Comparison of ENCODE assay signal across 17 mouse cellular contexts in genomic region chr9:113822150-113822549, GRCm38 (mm10).
DNase-seq lines count a peak whose midpoint lies in the region; ATAC-seq and TF ChIP-seq lines count a peak whose summit lies in the region.
"Had no signal": no experiment of that assay in that cellular context is flagged by ENCODE, and none has a peak within 500 bp of the region (broad histone marks: within the 10 kb centered on the region; RNA-seq: fewer than 3 reads in every experiment).

No protein-coding gene starts in this region.

- H3K9me3 ChIP-seq in forebrain, postnatal 0 days (ENCODE audit: low read length): no peaks in the 10 kb centered on the region
- no peaks in the 10 kb centered on the region for H3K9me3 ChIP-seq in forebrain, embryonic 15.5 days
- no peaks in the 10 kb centered on the region for H3K9me3 ChIP-seq in kidney, postnatal 0 days (replicated peaks; ENCODE audit: low read length)
- no peaks in the 10 kb centered on the region for H3K9me3 ChIP-seq in neural tube, embryonic 15.5 days (replicated peaks)
- H3K9me3 ChIP-seq: embryonic facial prominence, embryonic 13.5 days; kidney, embryonic 15.5 days; neural tube, embryonic 12.5 days had no signal

- peak; percentile 67 for TF ChIP-seq CTCF in forebrain, postnatal 0 days (IDR thresholded peaks at IDR 0.05; ENCODE audit: low read depth)
- TF ChIP-seq CTCF in kidney, postnatal 0 days (IDR thresholded peaks at IDR 0.05; ENCODE audit: low read depth): peak; percentile 52; the same call in 1 of the 2 replicates
- peak; percentile 32; the same call in 1 of the 2 replicates for TF ChIP-seq CTCF in cortical plate, adult 2 months (IDR thresholded peaks at IDR 0.05; ENCODE audit: extremely low read depth, insufficient read depth, low read length)

- H3K4me3 ChIP-seq in forebrain, postnatal 0 days (ENCODE audit: low read depth, low read length): no peak overlapping the region
- H3K4me3 ChIP-seq in forebrain, embryonic 15.5 days: no peak overlapping the region
- H3K4me3 ChIP-seq in kidney, postnatal 0 days (replicated peaks; ENCODE audit: low read depth, low read length): no peak overlapping the region
- no peak overlapping the region for H3K4me3 ChIP-seq in cortical plate, adult 2 months (ENCODE audit: insufficient read depth, low read length)
- no peak overlapping the region for H3K4me3 ChIP-seq in neural tube, embryonic 15.5 days (replicated peaks)
- H3K4me3 ChIP-seq: embryonic facial prominence, embryonic 13.5 days; kidney, embryonic 15.5 days; neural tube, embryonic 12.5 days had no signal

- 0 out of 2 replicates have a peak, but pooled peaks cover 3% of the 10 kb centered on the region for H3K4me1 ChIP-seq in forebrain, postnatal 0 days (ENCODE audit: insufficient read depth)
- H3K4me1 ChIP-seq in forebrain, embryonic 15.5 days: no peaks in the 10 kb centered on the region; the same call in 1 of the 2 replicates
- no peaks in the 10 kb centered on the region for H3K4me1 ChIP-seq in kidney, postnatal 0 days (replicated peaks; ENCODE audit: insufficient read depth, low read length)
- H3K4me1 ChIP-seq in cortical plate, adult 2 months (ENCODE audit: control insufficient read depth, insufficient read depth, low read length): peaks cover 9% of the 10 kb centered on the region; the same call in 1 of the 2 replicates
- H3K4me1 ChIP-seq in neural tube, embryonic 15.5 days: peaks cover 23% of the 10 kb centered on the region
- H3K4me1 ChIP-seq: kidney, embryonic 15.5 days; neural tube, embryonic 12.5 days had no signal

- H3K9ac ChIP-seq in forebrain, postnatal 0 days: no peak overlapping the region
- H3K9ac ChIP-seq in forebrain, embryonic 15.5 days (replicated peaks): no peak overlapping the region
- H3K9ac ChIP-seq in kidney, postnatal 0 days (ENCODE audit: low read depth, low read length): no peak overlapping the region
- no peak overlapping the region for H3K9ac ChIP-seq in neural tube, embryonic 15.5 days (replicated peaks)
- H3K9ac ChIP-seq: embryonic facial prominence, embryonic 13.5 days; kidney, embryonic 15.5 days; liver, embryonic 14.5 days; neural tube, embryonic 12.5 days had no signal

- peak; percentile 49 for DNase-seq in forebrain, postnatal 0 days
- DNase-seq in kidney, postnatal 0 days (ENCODE audit: low spot score): peak; percentile 37
- DNase-seq in kidney, adult 11 months: no peak
- peak; percentile 19 for DNase-seq in lung, postnatal 10 days
- DNase-seq in lung, postnatal 25 days (ENCODE audit: low spot score): no peak
- DNase-seq: adrenal gland, postnatal 10 days; B cell, adult 2 months; cerebellum, postnatal 25 days; heart, postnatal 36 days; thymus, adult 18-20 months had no signal

- no peak overlapping the region for H3K27ac ChIP-seq in forebrain, postnatal 0 days (ENCODE audit: low read depth, low read length)
- no peak overlapping the region for H3K27ac ChIP-seq in forebrain, embryonic 15.5 days (replicated peaks)
- H3K27ac ChIP-seq in kidney, postnatal 0 days: no peak overlapping the region
- H3K27ac ChIP-seq in cortical plate, adult 2 months (ENCODE audit: insufficient read depth, low read length): no peak overlapping the region
- H3K27ac ChIP-seq in neural tube, embryonic 15.5 days (replicated peaks): no peak overlapping the region
- H3K27ac ChIP-seq: embryonic facial prominence, embryonic 13.5 days; kidney, embryonic 15.5 days; liver, embryonic 14.5 days; neural tube, embryonic 12.5 days had no signal

- WGBS in forebrain, postnatal 0 days: 18% methylated on average over 1 of the region's 1 CpGs
- WGBS in forebrain, embryonic 15.5 days: 40% methylated on average over 1 of the region's 1 CpGs
- 53% methylated on average over 1 of the region's 1 CpGs for WGBS in kidney, postnatal 0 days
- WGBS in neural tube, embryonic 15.5 days: 32% methylated on average over 1 of the region's 1 CpGs

- no peaks in the 10 kb centered on the region for H3K27me3 ChIP-seq in forebrain, postnatal 0 days (ENCODE audit: insufficient read depth, low read length)
- H3K27me3 ChIP-seq in forebrain, embryonic 15.5 days: no peaks in the 10 kb centered on the region
- no peaks in the 10 kb centered on the region for H3K27me3 ChIP-seq in kidney, postnatal 0 days (ENCODE audit: insufficient read depth, low read length)
- H3K27me3 ChIP-seq in neural tube, embryonic 15.5 days (replicated peaks): no peaks in the 10 kb centered on the region
- H3K27me3 ChIP-seq: embryonic facial prominence, embryonic 13.5 days; kidney, embryonic 15.5 days; neural tube, embryonic 12.5 days had no signal

- H3K4me2 ChIP-seq in forebrain, postnatal 0 days (ENCODE audit: low read depth): no peak overlapping the region
- no peak overlapping the region for H3K4me2 ChIP-seq in forebrain, embryonic 15.5 days (replicated peaks)
- H3K4me2 ChIP-seq in kidney, postnatal 0 days (ENCODE audit: low read length): no peak overlapping the region
- no peak overlapping the region for H3K4me2 ChIP-seq in neural tube, embryonic 15.5 days
- H3K4me2 ChIP-seq: embryonic facial prominence, embryonic 13.5 days; kidney, embryonic 15.5 days; neural tube, embryonic 12.5 days had no signal

- H3K36me3 ChIP-seq in forebrain, postnatal 0 days (ENCODE audit: insufficient read depth): no peaks in the 10 kb centered on the region
- no peaks in the 10 kb centered on the region; the same call in none of the 2 replicates for H3K36me3 ChIP-seq in forebrain, embryonic 15.5 days
- H3K36me3 ChIP-seq in kidney, postnatal 0 days (ENCODE audit: insufficient read depth, low read length): no peaks in the 10 kb centered on the region
- no peaks in the 10 kb centered on the region for H3K36me3 ChIP-seq in neural tube, embryonic 15.5 days
- H3K36me3 ChIP-seq: embryonic facial prominence, embryonic 13.5 days; kidney, embryonic 15.5 days; neural tube, embryonic 12.5 days had no signal

- no peak for TF ChIP-seq POLR2A in cortical plate, adult 2 months (IDR thresholded peaks at IDR 0.05; ENCODE audit: extremely low read depth, insufficient read depth, low read length)

- ATAC-seq in forebrain, postnatal 0 days: no peak
- no peak for ATAC-seq in forebrain, embryonic 15.5 days (replicated peaks)
- no peak for ATAC-seq in kidney, postnatal 0 days (replicated peaks; ENCODE audit: low FRiP score, low read depth)
- no peak for ATAC-seq in neural tube, embryonic 15.5 days (ENCODE audit: low FRiP score)

Comparison
In these comparisons a context has a peak if more than half of its experiments do, and no peak if none do; other contexts are left out.
1. DNase-seq: peak in forebrain, postnatal 0 days (single experiment), kidney, postnatal 0 days (single experiment) and lung, postnatal 10 days (single experiment); none in kidney, adult 11 months (single experiment) and lung, postnatal 25 days (single experiment).
2. Peak in every context shown above with its lines, with median percentiles within 50 percentile points of each other: CTCF ChIP-seq.